Mouse (Mus musculus) forebrain, embryonic 11.5 days (tissue): ENCODE measurements around the gene Olfr331. TPM values are rescaled to one million over a fixed set of nuclear protein-coding genes. Genes with fewer than 3 reads are reported as not detected.
"Not testable (repeated sequence)": the region's sequence is repeated elsewhere in the genome, so short reads cannot be mapped to it uniquely, and the experiment has no call there.

Experiments used
- ATAC-seq: fragments of 200-750 bp; cut with Nextera tagmentation; replicated peaks from 2 replicates; pipeline ENCODE4 v1.8.0; 2017; ENCODE audit warnings: moderate TSS enrichment; ENCODE audit not compliant: low FRiP score
- DNase-seq: peaks from one replicate; pipeline ENCODE4 v3.0.0-alpha.2; 2017; ENCODE audit warnings: low spot score
- H3K27ac ChIP-seq: fragments of 300-500 bp; sonication (generic); 2 replicates; pipeline ENCODE4 v1.5.1; 2014; ENCODE audit warnings: low read depth, low read length
- H3K27me3 ChIP-seq: fragments of 300-500 bp; sonication (generic); 2 replicates; pipeline ENCODE4 v1.6.1; 2014; ENCODE audit warnings: mild to moderate bottlenecking, low read length, mixed read lengths; ENCODE audit not compliant: control insufficient read depth, insufficient read depth
- H3K36me3 ChIP-seq: fragments of 300-500 bp; sonication (generic); 2 replicates; pipeline ENCODE4 v1.6.1; 2014; ENCODE audit warnings: mild to moderate bottlenecking, low read length, moderate library complexity, mixed read lengths; ENCODE audit not compliant: control insufficient read depth, insufficient read depth
- H3K4me1 ChIP-seq: fragments of 300-500 bp; sonication (generic); replicated peaks from 2 replicates; pipeline ENCODE4 v1.6.1; 2014; ENCODE audit warnings: low read length, mixed read lengths; ENCODE audit not compliant: control insufficient read depth, insufficient read depth
- H3K4me2 ChIP-seq: fragments of 300-500 bp; sonication (generic); 2 replicates; pipeline ENCODE4 v1.6.1; 2014; ENCODE audit warnings: low read depth, mild to moderate bottlenecking, low read length, moderate library complexity, mixed read lengths; ENCODE audit not compliant: severe bottlenecking
- H3K4me3 ChIP-seq: fragments of 300-500 bp; sonication (generic); 2 replicates; pipeline ENCODE4 v1.5.1; 2014; ENCODE audit warnings: low read depth, low read length
- H3K9ac ChIP-seq: fragments of 300-500 bp; sonication (generic); 2 replicates; pipeline ENCODE4 v1.6.1; 2014; ENCODE audit warnings: low read length
- H3K9me3 ChIP-seq: fragments of 300-500 bp; sonication (generic); 2 replicates; pipeline ENCODE4 v1.6.1; 2016; ENCODE audit warnings: low read length, mixed read lengths; ENCODE audit not compliant: control insufficient read depth
- WGBS: fragments of 180-500 bp; shearing (Covaris S2); extraction: QIAGEN DNeasy Blood & Tissue Kit; methylation state at CpG from one replicate; pipeline ENCODE4 v1.1.7; 2014; 5-methylcytosine and 5-hydroxymethylcytosine counted together
- polyA plus RNA-seq: library from polyadenylated mRNA; unstranded; fragments of >200 nt; fragmentation: Nextera tagmentation; extraction: Ambion mirVana; gene quantifications from 2 replicates; pipeline ENCODE4 v1.2.1, GENCODE M21; 2014

Gene Olfr331
- polyA plus RNA-seq, result not detected in 2 replicates

DNA sequence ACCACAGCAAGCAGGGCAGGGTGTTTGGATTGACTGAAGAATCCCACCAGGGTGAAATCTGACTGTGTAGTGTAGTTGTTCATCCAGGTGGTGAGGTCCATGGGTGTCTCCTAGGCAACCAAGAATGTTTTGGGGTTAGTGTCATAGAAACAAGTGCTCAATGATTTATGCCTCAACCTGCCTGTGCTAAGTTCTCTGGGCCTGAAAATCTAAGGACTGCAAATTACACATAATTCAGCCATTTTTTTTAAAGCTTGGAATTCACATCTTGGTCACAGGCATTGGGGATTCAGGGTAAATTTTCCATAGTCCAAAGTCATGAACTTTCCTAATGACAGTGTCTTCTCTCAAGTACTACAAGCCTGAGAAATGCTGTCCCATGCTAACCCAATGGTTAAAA lies at the start of gene Olfr331:
Gene Olfr331 (minus strand): TSS at position 101 of the 400 bp plus-strand sequence.
- not testable (repeated sequence) for H3K36me3 ChIP-seq, H3K4me2 ChIP-seq, H3K4me1 ChIP-seq, H3K9me3 ChIP-seq, H3K4me3 ChIP-seq, DNase-seq, H3K9ac ChIP-seq, H3K27ac ChIP-seq, ATAC-seq, H3K27me3 ChIP-seq

DNA sequence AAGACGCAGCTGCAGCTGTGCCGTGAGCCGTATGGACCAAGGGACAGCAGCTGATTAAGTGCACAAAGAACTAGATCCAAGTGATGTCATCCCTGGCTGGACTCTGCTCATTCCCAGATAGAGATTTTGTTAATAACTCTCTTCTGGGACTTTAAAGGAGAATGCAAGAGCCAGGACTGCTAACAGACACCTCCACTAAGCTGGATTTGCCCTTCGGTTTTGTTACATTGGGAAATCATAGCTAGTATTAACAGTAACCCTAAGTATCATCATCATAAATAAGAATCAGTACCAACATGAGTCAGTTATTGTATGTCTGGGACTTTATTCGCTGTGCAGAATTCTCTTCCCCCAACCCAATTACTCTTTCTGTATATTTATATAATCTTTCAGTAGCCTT lies 44.0 kb upstream of the Olfr331 start, which contains the start of gene Olfr329-ps:
Gene Olfr329-ps (minus strand): TSS at position 101 of the 400 bp plus-strand sequence.
- WGBS, result 81% methylated on average over 5 of the region's 5 CpGs
- Histone ChIP-seq H3K9me3 (no peaks in the 10 kb centered on the region), H3K4me3 (no peak within 1 kb of the TSS), H3K4me2 (no peak within 1 kb of the TSS), H3K9ac (no peak within 1 kb of the TSS), H3K36me3 (no peaks in the 10 kb centered on the region), H3K27me3 (no peaks in the 10 kb centered on the region), H3K27ac (no peak within 1 kb of the TSS), H3K4me1 (no peaks in the 10 kb centered on the region)
- ATAC-seq (no peak), DNase-seq (no peak)

DNA sequence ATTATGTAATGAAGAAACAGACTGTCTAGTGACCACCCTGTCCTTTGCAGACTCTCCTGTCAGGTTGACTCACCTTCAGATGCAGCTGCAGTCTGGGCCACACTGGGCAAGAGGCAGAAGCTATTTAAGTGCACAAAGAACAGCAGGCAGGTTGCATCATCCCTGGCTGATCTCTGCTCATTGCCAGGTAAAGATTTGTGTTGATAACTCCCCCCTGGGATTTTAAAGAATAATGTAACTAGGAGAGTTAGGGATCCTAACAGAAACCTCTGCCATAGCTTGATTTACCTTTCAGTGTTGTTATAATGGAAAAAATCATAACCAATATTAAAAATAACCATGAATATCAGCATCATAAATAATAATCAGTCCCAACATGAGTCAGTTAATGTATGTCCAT lies 32.4 kb upstream of the Olfr331 start, which contains the start of gene Olfr330:
Gene Olfr330 (minus strand): TSS at position 101 of the 400 bp plus-strand sequence.
- not testable (repeated sequence) for H3K27me3 ChIP-seq, H3K9me3 ChIP-seq, H3K36me3 ChIP-seq, H3K4me1 ChIP-seq, H3K4me2 ChIP-seq, DNase-seq, H3K4me3 ChIP-seq, H3K27ac ChIP-seq, ATAC-seq, H3K9ac ChIP-seq

DNA sequence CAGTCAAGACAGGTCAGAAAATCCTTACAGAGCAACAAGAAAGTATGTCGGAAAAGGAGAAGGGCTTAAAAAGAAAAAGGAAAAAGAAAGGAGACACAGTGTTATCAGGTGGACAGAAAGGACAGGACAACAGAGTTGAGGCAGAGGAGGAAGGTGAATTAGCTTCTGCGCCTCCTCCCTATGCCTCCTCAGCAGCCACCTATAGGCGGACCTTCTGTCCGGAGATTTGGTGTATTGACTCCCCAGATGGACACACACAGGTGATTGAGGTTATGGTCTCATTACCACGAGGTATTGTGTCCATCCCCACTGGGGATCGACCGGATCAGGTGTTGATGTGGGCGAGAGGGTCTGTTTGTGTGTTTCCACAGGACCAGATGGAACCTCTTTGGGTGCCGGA lies 17.4 kb upstream of the Olfr331 start:
- H3K4me1 ChIP-seq, H3K4me2 ChIP-seq, ATAC-seq, H3K4me3 ChIP-seq, H3K9ac ChIP-seq, H3K27me3 ChIP-seq, DNase-seq, H3K36me3 ChIP-seq, H3K9me3 ChIP-seq, H3K27ac ChIP-seq: not testable (repeated sequence)
- WGBS, result 95% methylated on average over 6 of the region's 9 CpGs

DNA sequence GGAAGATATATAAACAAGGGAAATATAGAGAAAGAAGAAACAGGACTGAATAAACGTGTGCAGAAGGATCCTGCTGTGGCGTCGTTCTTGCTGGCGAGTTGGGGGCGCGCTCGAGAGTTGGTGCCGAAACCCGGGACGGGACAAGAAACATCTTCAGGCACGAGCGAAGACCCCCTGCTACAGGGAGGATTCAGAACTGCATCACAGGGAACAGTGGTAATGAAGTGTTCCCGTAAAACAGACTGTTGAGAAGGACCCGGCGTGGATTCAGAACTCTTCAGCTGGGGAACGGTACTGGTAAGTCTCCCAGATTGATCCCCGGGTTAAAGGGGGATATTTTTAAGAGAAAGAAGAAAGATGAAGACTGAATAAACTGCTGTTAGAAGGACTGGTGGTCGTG lies 16.5 kb upstream of the Olfr331 start:
- H3K27me3 ChIP-seq, ATAC-seq, H3K4me1 ChIP-seq, DNase-seq, H3K9ac ChIP-seq, H3K4me3 ChIP-seq, H3K9me3 ChIP-seq, H3K4me2 ChIP-seq, H3K27ac ChIP-seq, H3K36me3 ChIP-seq: not testable (repeated sequence)
- WGBS, result 92% methylated on average over 17 of the region's 18 CpGs

DNA sequence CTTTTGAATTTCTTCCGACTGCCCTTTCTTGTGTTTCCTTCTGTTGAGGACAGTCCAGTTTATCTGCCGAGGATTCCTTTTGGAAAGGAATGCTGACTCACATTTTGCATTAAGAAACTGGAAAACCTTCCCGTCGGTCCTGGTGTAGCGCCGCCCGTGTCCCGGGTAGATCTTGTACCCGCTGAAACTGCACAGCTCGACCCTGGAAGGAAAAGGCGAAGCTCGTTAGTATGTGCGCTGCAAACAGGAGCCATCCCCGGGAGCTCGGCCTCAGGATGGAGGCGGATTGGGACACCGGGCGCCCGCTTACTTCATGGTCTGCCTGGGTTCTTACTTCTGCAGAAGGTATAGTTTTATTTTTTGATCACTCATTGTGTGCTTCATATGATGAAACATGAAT lies 6.7 kb upstream of the Olfr331 start:
- H3K4me2 ChIP-seq, result not testable (repeated sequence)

DNA sequence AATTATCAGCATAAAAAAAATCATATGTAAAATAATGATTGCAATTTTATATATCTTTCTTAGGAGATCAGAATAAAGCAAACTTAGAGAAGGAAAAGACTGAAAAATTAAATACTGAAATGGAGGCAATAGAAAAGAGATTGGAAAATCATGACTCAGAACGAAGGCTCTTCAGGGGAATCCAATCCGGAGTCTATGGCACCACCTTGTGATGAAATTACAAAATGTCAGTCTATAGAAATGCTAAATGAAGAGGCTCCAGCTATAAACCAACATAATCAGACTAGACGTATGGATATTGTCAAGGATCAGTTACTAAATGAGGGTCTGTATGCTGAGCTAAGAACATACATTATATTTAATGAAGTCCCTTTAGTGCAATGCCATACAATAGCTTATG lies 3.1 kb downstream of the Olfr331 start:
- ATAC-seq (no peak), DNase-seq (no peak)
- H3K36me3 ChIP-seq, result no peaks in the 10 kb centered on the region
- H3K27me3 ChIP-seq, result no peaks in the 10 kb centered on the region
- no peak overlapping the region for H3K4me3 ChIP-seq
- H3K9ac ChIP-seq, result no peak overlapping the region
- H3K9me3 ChIP-seq, result no peaks in the 10 kb centered on the region
- H3K4me2 ChIP-seq, result no peak overlapping the region
- H3K27ac ChIP-seq, result no peak overlapping the region
- no peaks in the 10 kb centered on the region for H3K4me1 ChIP-seq
- WGBS, result 63% methylated on average over 3 of the region's 3 CpGs

More for the DNA sequence above, 6.7 kb upstream of the Olfr331 start:
- H3K9ac ChIP-seq, H3K4me1 ChIP-seq, DNase-seq, H3K27ac ChIP-seq, ATAC-seq, H3K4me3 ChIP-seq, H3K9me3 ChIP-seq, H3K27me3 ChIP-seq, H3K36me3 ChIP-seq: not testable (repeated sequence)
- WGBS, result 88% methylated on average over 19 of the region's 19 CpGs

DNA sequence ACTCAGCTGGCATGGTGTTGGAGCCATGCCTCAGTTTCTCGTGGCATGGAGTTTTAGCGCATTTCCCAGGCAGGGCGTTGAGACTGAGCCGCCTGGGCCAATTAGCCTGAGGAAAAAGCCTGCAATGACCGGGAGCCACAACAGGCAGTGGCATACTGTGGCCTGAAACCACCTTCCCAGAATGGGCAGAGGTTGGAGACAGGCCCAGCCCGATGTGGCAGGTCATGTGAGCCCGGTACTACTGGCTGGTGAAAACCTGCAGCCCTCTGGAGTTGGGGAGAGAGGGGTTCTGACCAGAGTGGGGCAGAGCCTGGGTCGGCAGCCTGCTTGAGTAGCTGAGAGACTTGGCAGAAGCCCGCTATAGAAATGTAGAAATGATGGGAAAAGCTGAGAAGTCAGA lies 3.6 kb downstream of the Olfr331 start:
- no peaks in the 10 kb centered on the region for H3K36me3 ChIP-seq
- H3K4me3 ChIP-seq, result no peak overlapping the region
- DNase-seq, result no peak
- no peaks in the 10 kb centered on the region for H3K27me3 ChIP-seq
- H3K4me1 ChIP-seq, result no peaks in the 10 kb centered on the region
- H3K27ac ChIP-seq, result no peak overlapping the region
- 85% methylated on average over 9 of the region's 9 CpGs for WGBS
- no peak overlapping the region for H3K4me2 ChIP-seq
- H3K9ac ChIP-seq, result no peak overlapping the region
- no peak for ATAC-seq
- H3K9me3 ChIP-seq, result no peaks in the 10 kb centered on the region

DNA sequence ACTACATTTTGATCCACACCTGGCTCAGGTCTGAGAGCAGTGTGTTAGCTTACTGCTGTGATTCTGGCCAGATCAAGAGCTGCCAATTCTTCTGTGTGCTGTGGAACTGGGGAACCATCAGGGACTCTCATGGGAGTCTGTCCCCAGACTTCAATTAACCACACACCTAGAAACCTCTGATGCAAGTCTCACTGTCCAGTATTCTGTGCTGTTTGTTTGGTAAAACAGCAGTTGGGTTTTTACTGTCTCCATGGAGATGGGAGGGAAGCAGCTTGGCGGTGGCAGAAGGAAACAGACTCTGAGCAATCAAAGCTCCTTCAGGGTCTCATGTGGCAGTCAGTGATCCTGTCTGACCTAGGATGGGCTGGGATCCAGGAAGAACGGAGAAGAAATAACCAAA lies 9.9 kb downstream of the Olfr331 start, which contains the start of gene Olfr332:
Gene Olfr332 (minus strand): TSS at position 101 of the 400 bp plus-strand sequence.
- no peak within 1 kb of the TSS for H3K4me2 ChIP-seq
- H3K9me3 ChIP-seq, result no peaks in the 10 kb centered on the region
- H3K4me3 ChIP-seq, result no peak within 1 kb of the TSS
- H3K36me3 ChIP-seq, result no peaks in the 10 kb centered on the region
- WGBS, result 96% methylated on average over 2 of the region's 2 CpGs
- DNase-seq (no peak), ATAC-seq (no peak)
- no peak within 1 kb of the TSS for H3K27ac ChIP-seq
- no peak within 1 kb of the TSS for H3K9ac ChIP-seq
- H3K4me1 ChIP-seq, result no peaks in the 10 kb centered on the region
- H3K27me3 ChIP-seq, result no peaks in the 10 kb centered on the region
